Mouse (Mus musculus): ENCODE measurements around the gene Birc2. TPM values are rescaled to one million over a fixed set of nuclear protein-coding genes. Genes with fewer than 3 reads are reported as not detected.

Gene Birc2
- total RNA-seq, 1 experiment from 2014 or later, result 113 TPM

DNA sequence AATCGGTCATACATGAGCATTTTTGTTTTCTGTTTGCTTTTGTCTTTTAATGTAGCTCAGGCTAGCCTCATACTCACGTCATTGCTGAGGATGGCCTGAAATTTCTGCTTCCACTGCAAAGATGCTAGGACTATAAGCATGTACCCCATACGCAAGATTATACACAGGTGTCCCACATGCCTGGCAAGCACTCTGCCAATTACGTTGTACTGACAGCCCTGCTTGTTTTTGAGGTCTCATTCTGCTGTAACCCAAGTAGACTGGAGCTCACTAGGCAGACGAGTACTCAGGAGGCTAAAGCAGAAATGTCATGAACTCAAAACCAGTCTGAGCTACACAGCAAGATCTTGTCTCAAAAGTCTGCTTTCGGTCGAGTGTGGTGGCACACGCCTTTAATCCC lies 15.0 kb upstream of the Birc2 start:
- no peak for ATAC-seq (ENCODE audit: extremely low read depth, insufficient number of reproducible peaks, low FRiP score, poor library complexity, severe bottlenecking)

DNA sequence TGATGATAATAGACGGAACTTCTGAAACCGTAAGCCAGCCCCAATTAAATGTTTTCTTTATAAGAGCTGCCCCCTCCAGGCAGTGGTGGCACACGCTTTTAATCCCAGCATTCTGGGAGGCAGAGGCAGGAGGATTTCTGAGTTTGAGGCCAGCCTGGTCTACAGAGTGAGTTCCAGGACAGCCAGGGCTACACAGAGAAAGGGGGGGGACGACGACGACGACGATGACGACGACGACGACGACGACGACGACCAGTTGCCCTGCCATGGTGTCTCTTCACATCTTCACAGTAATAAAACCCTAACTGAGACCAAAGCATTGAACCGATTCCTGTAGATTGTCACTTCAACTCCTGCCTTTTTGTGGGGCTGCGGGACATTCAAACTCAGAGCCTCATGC lies 11.3 kb upstream of the Birc2 start:
- ATAC-seq (ENCODE audit: extremely low read depth, insufficient number of reproducible peaks, low FRiP score, poor library complexity, severe bottlenecking), result no peak

DNA sequence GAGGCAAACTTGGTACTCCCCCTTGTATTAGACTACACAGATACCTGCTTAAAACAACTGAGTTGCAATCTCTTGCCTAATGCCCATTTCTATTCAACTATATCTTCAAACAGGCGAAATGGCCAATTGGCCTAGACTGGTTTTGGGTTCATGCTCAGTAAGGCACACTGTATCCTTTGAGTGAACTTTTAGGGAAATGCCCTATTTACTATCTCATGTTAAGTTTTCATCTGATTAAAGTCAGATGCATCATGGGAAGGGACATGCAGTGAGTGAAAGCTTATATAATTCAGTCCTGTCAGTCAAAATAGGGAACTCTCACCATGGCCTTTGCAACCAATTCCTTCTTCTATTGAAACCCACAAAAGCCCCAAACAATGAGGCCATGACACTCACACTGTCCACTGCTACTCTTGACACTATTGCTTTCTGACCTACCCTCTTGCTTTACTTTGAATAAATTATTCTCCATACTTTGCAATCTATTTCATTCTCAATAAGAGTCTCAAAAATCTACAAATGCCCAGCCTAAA lies 9.9 kb upstream of the Birc2 start:
- ATAC-seq (ENCODE audit: extremely low read depth, insufficient number of reproducible peaks, low FRiP score, poor library complexity, severe bottlenecking), result no peak

DNA sequence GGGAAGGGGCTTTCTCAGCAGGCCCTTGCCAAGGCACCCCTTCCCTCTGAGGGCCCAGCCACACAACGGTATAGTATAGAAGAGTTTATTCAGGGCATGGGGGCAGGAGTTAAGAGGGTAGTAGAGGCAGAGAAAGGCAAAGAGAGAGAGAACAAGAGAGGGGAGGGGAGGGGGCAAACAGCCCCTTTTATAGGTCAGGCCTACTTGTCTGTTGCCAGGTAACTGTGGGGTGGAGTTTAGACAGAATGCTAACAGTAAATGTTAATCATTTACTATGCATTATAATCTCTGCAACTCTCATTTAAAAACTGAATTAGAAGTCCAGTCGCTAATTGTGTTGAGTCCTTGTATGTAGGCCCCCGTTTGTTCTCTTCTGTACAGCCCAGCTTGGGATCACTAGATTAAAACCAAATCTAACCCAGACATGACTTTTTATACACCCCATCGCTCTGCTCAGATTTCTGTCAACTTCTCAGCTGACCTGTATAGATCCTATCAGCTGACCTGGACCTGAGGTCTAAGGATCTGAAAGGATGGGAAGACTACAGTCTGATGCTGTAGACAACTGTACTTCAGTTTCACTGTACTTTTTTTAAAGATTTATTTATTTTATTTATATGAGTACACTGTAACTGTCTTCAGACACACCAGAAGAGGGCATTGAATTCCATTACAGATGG lies 8.5 kb upstream of the Birc2 start:
- ATAC-seq (ENCODE audit: extremely low read depth, insufficient number of reproducible peaks, low FRiP score, poor library complexity, severe bottlenecking), result no peak

DNA sequence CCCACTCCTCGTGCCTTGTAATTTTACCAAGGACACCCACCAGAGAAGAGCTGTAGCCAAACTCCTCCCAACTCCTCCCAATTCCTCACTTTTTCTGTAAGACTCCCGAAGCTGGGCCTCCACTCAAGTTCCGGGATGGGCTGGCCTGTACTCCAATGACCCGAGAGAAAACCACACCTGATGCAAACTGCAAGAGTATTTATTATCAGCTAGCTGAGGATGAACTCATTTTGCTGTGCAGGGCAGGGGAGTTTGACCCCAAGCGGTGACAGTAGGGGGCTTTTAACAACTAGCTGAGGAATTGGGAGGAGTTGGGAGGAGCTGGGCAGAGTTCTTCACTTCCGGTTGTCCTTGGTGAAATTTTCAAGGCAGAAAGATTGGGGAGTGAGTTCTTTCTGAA lies 4.4 kb upstream of the Birc2 start:
- no peak for ATAC-seq (ENCODE audit: extremely low read depth, insufficient number of reproducible peaks, low FRiP score, poor library complexity, severe bottlenecking)

DNA sequence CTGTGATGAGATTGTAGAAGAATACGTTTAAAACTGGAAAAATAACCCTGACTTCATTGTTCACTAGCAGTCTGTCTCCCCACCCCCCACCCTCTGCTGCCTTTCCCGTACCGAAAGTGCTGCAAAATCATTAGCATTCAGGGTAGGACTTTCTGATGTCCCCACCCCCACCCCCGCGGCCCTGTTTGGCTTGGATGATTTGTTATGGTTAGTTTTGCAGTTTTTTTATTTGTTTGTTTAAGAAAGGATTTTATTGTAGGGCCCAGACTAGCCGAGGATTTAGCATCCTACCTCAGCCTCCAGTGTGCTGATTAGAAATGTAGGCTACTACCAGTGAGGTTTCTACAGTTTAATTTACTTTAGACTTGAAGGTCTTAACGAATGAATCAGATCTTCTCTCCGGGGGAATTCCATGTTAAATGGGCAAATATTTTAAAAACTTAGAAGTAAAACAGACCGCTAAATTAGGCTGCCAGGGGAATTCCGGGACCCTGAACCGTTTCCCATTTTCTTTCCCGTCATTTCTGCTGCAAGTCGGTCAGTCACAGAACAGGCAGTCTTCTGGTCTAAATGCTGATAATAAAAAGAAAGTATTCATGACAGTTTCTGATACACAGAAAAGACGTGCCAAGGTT lies 1.1 kb upstream of the Birc2 start:
- ATAC-seq (ENCODE audit: extremely low read depth, insufficient number of reproducible peaks, low FRiP score, poor library complexity, severe bottlenecking), result no peak

DNA sequence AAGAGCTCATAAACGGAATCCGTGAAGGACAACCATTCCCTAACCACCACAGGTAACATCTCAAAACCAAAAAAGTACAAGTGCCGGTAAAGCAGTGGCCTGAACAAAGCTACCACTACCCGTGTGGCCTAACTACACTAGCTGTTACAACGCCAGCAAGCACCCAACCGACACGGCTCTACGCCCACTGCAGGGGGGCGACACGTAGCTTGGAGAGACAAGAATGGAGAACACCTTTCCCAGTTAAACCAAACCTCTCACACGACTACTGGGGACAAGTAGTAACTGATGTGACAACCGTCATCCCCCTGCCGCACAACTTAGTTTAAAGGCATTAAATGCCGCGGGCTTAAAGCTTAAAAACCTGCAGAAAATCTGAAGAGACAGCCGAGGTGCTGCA lies 533 bp downstream of the Birc2 start:
- peak; percentile 21; the same call in 1 of the 2 replicates for ATAC-seq (ENCODE audit: extremely low read depth, insufficient number of reproducible peaks, low FRiP score, poor library complexity, severe bottlenecking)

DNA sequence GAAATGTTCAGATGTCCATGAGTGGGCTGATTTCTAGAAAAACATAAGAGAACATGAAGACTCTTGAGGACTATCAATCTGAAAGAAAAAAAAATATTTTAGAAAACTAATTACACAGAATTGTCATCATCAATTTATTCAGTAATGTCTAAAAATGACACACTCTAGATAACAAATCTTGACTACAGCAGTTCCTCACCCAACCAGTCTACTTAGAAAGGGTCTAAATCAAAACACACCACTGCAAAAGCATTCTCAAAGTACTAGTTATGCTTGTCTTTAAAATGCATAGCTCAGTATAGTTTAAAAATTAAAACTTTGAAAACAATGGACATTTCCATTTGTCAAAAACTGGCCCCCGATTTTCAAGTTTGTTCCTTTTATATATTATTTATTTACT lies 1.6 kb downstream of the Birc2 start:
- no peak for ATAC-seq (ENCODE audit: extremely low read depth, insufficient number of reproducible peaks, low FRiP score, poor library complexity, severe bottlenecking)

DNA sequence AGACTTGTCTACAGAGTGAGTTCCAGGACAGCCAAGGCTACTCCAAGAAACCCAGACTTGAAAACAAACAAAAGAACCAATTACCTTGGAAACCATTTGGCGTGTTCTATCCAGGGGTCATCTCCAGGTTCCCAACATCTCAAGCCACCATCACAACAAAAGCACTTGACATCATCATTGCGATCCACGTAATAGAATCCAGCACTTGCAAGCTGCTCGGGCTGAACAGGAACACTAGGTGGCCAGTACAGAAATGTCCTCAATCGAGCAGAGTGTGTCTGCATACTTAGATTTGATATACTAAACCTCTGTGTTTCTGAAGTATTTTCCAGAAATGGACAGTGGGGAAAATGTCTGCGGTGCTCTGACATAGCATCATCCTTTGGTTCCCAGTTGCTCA lies 3.4 kb downstream of the Birc2 start:
- ATAC-seq (ENCODE audit: extremely low read depth, insufficient number of reproducible peaks, low FRiP score, poor library complexity, severe bottlenecking), result no peak

DNA sequence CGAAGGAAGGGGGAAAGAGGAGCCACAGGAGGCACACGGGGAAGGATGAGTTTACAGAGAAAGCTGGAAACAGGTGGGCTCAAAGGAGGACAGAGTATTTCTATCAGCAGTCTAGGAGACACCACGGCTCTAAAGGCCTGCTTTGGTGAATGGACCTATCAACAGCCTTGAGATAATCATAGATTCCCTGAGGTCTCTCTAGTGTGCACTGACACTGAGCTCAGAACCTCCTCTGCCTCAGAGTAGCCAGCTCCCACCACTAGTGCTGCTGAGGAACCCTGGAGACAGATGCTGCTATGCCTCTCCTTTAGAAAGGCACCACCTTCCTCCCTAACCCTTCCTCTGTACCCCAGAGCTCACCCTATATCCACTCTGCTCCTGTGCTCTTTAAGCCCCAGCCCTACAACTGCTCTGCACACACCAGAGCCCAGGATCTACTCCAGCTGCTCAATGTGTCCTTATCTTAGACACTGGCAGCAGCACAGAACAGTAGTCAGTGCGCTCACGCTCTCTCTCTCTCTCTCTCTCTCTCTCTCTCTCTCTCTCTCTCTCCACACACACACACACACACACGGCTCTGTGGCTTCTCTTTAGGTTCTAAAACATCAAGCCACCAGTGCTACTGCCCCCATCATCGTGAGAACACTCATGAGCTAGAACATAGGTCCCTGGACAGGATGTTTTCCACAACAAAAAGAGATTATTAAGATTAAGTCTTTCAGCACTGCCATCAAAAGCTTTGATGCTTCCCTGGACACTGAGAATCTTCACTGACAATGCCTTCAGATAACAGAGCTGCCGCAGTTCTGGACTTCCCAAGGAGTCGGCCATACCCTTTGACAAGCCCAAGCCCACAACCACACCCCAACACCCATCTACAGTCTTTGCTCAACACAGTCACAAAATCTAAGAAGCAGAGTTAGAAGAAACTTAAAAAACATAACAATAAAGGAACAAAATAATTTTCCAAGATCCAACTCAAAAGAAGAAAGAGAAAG lies 7.0 kb downstream of the Birc2 start:
- ATAC-seq (ENCODE audit: extremely low read depth, insufficient number of reproducible peaks, low FRiP score, poor library complexity, severe bottlenecking), result peak; percentile 26; the same call in 1 of the 2 replicates

DNA sequence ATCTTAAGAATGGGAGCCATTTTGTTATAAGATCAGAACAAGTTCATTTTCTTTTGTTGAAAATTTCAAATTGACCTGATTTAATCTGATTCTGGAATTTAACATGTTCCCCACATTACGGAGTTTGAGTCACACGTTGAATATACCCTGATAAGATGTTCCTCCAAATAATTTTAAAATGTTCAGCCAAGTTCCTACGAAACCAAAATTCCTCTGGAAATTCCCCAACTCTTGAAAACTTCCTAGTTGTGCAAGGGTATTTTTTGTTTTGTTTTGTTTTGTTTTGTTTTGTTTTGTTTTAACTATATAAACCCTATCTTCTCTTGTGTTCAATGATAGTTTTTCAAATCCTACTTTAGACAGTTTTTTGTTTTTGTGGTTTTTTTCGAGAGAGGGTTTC lies 8.2 kb downstream of the Birc2 start:
- no peak for ATAC-seq (ENCODE audit: extremely low read depth, insufficient number of reproducible peaks, low FRiP score, poor library complexity, severe bottlenecking)

DNA sequence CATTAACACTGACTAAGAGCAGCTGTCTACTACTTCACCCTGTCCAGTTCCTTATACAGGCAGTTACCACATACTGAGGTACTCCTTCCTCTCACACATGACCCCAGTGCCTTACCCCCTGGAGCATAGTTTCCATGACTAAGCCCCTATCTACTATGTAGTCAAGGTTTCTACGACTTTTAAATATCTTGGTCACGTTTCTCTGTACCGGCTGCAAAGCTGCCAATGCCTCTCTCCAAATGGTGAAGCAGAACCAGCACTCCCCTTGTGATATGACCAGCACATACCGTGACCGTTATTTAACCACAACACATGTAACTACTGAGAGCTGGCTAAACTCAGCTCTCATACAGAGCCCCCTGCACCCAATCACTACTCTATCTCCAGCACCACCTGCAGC lies 11.9 kb downstream of the Birc2 start:
- peak; percentile 62; the same call in 1 of the 2 replicates for ATAC-seq (ENCODE audit: extremely low read depth, insufficient number of reproducible peaks, low FRiP score, poor library complexity, severe bottlenecking)

DNA sequence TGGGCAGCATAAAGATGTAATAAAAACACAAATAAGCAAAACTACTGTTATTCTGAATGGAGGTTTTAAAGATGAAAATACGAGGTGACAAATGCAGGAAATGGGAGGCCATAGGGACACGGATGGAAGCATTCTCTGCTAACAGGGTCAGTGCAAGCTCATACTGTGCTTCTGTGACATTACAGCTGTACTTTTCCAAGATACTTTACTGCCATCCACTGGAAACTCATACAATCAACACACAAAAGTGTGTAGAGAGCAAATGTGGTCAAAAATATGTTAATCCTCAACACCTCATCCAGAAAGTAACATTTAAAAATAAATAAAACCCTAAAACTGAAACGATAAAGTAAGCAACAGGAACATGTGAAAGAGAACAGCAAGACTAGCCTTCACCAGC lies 14.1 kb downstream of the Birc2 start:
- ATAC-seq (ENCODE audit: extremely low read depth, insufficient number of reproducible peaks, low FRiP score, poor library complexity, severe bottlenecking), result no peak

DNA sequence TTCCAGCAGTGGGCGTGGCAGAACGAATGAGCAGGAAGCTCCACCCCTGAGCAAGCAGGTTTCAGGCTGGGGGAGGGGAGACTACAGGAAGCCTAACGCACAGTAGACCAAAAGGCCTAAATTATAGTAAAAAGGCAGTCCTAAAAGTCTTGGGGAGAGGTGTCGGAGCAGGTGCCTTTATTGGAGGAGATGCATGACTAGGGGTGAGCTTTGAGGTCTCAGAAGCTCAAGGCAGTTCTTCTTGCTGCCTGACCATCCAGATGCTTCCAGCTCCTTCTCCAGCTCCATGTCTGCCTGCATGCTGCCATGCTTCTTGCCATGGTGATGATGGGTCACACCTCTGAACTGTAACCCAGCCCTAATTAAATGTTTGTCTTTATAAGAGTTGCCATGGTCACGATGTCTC lies 31.8 kb downstream of the Birc2 start:
- no peak for ATAC-seq (ENCODE audit: extremely low read depth, insufficient number of reproducible peaks, low FRiP score, poor library complexity, severe bottlenecking)

DNA sequence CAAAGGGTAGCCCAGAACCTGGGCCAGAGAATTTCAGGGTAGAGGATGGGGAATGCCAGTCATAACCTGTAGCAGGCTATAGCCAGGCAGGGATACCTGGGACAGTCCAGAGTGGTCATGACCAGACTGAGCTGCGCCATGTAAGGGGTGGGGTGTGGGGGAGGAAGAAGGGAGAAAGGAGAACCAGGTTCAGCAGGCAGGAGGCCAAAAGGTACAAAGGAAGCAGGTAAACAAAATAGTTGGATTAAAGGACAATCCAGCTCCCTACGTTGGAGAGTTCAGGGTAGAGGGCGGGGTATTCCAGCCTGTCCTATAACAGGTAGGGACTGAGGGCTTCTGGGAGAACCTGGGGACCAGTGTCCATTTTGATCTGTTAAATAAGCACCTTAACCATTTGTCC lies 38.3 kb downstream of the Birc2 start:
- no peak for ATAC-seq (ENCODE audit: extremely low read depth, insufficient number of reproducible peaks, low FRiP score, poor library complexity, severe bottlenecking)

DNA sequence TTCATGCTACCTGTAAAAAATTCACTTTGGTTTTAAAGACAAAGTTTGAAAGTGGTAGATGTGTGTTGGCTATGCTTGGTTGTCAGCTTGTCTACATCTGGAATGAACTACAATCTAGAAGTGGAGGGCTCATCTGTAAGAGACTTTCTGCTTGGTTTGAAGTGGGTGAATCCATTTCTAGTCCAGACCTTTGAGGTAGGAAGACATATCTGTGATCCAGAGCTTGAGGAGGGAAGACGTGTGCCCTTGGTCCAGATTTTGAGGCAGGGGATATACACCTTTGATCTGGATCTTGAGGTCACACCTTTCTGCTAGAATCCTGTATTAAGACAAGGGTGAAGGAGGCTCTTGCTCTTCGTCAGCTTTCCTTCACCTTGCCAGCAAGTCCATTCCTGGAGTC lies 39.3 kb downstream of the Birc2 start:
- ATAC-seq (ENCODE audit: extremely low read depth, insufficient number of reproducible peaks, low FRiP score, poor library complexity, severe bottlenecking), result no peak

DNA sequence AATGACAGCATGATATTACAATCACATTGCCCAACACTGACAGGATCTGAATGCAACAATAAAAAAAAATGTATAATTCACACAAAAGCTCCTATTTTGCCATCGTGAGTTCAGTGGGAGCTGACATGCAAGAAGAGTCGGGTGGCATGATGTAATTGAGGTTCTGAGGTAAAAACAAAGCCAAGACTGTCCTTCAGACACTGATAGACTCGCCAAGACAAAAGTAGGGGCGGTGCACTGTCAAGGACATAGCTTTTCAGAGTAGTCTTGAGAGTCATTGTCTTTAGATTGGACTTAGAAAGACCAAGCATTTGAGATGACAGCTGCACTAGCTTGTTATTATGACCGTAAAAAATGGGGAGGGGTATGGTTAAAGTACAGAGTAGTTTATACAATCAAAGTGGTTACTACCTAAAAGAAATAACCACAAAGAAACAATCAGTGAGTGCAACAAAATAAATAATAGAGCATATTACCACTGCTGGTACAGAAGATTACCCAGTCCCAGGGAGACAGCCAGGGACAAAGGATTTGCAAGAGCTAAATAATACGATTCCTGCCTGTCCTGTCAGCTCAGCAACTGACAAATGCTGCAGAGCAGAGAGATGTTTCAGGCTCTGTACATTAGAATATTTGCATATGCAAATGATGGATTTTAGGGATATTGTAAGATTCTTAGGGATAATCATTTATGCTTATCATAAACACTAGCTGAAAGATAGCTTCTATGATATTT lies 40.6 kb downstream of the Birc2 start:
- ATAC-seq (ENCODE audit: extremely low read depth, insufficient number of reproducible peaks, low FRiP score, poor library complexity, severe bottlenecking), result no peak

DNA sequence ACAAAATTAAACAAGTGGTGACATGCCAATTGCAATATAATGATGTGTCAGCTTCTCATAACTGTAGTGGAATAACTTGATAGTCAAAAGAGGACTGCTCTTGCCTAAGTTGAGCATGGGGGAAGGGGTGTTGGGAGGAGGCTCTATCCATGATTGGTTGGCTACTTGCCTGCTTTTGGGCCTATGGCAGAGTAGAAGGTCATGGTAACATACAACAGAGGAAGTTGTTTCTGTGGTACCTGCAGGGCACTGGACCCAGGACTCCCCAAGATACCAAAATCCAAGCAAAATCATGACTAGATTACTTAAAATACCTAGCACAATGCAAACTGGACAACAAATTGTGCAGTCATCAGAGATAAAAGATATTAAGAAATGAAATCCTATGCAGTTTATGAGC lies 41.3 kb downstream of the Birc2 start:
- ATAC-seq (ENCODE audit: extremely low read depth, insufficient number of reproducible peaks, low FRiP score, poor library complexity, severe bottlenecking), result no peak

DNA sequence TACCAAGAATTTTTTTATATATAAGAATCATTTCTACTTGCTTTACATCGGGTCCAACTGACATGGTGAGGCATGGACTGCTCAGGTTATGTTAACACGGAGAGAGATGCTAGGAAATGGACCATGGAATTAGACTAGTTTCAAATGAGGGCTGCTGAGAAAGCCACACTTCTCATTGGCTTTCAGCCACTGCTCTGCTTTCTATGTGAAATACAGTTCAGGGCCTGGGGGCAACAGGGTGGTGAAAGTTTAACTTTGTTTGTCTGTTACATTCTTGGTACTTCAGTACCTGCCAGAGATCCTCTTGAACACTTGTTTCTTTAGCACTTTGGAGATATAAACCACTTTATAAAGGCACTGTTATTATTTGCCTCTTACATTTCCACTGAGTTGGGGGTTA lies 43.3 kb downstream of the Birc2 start:
- no peak for ATAC-seq (ENCODE audit: extremely low read depth, insufficient number of reproducible peaks, low FRiP score, poor library complexity, severe bottlenecking)

Measured in neutrophil, adult 5-6 weeks (primary cell).